ENCODE assay signal across 21 mouse cellular contexts in genomic region chr12:64114476-64114875, GRCm38 (mm10).
DNase-seq lines count a peak whose midpoint lies in the region; ATAC-seq and TF ChIP-seq lines count a peak whose summit lies in the region.
"Had no signal": no experiment of that assay in that cellular context is flagged by ENCODE, and none has a peak within 500 bp of the region (broad histone marks: within the 10 kb centered on the region; RNA-seq: fewer than 3 reads in every experiment).

No protein-coding gene starts in this region.

- TF ChIP-seq CTCF in lung, embryonic 14.5 days (IDR thresholded peaks at IDR 0.05; ENCODE audit: low read depth) = no peak

- no peaks in the 10 kb centered on the region for H3K9me3 ChIP-seq in embryonic facial prominence, embryonic 14.5 days (ENCODE audit: control insufficient read depth, low read length)
- H3K9me3 ChIP-seq in embryonic facial prominence, embryonic 10.5 days = no peaks in the 10 kb centered on the region
- no peaks in the 10 kb centered on the region for H3K9me3 ChIP-seq in lung, embryonic 14.5 days (ENCODE audit: low read depth, low read length)
- H3K9me3 ChIP-seq: heart, embryonic 12.5 days; liver, embryonic 13.5 days had no signal

- H3K27me3 ChIP-seq in embryonic facial prominence, embryonic 14.5 days (replicated peaks; ENCODE audit: control insufficient read depth, insufficient read depth, low read length) = no peaks in the 10 kb centered on the region
- no peaks in the 10 kb centered on the region for H3K27me3 ChIP-seq in embryonic facial prominence, embryonic 10.5 days (replicated peaks; ENCODE audit: low read depth, poor library complexity, severe bottlenecking)
- no peaks in the 10 kb centered on the region for H3K27me3 ChIP-seq in lung, embryonic 14.5 days (ENCODE audit: insufficient read depth, low read length)
- H3K27me3 ChIP-seq: heart, embryonic 12.5 days; liver, embryonic 13.5 days had no signal

- no peak overlapping the region for H3K27ac ChIP-seq in embryonic facial prominence, embryonic 14.5 days (replicated peaks; ENCODE audit: low read depth, low read length)
- H3K27ac ChIP-seq in embryonic facial prominence, embryonic 10.5 days (replicated peaks) = no peak overlapping the region
- H3K27ac ChIP-seq in lung, embryonic 14.5 days (ENCODE audit: low read depth) = no peak overlapping the region
- H3K27ac ChIP-seq: layer of hippocampus, adult 2 months; liver, embryonic 13.5 days had no signal

- H3K4me3 ChIP-seq in embryonic facial prominence, embryonic 14.5 days (ENCODE audit: low read depth, low read length) = no peak overlapping the region
- no peak overlapping the region for H3K4me3 ChIP-seq in embryonic facial prominence, embryonic 10.5 days
- H3K4me3 ChIP-seq in lung, embryonic 14.5 days (ENCODE audit: low read depth, low read length) = no peak overlapping the region
- H3K4me3 ChIP-seq: heart, embryonic 12.5 days; layer of hippocampus, adult 2 months; liver, embryonic 13.5 days had no signal

- H3K9ac ChIP-seq in embryonic facial prominence, embryonic 14.5 days (ENCODE audit: low read depth, low read length) = no peak overlapping the region
- H3K9ac ChIP-seq in lung, embryonic 14.5 days = no peak overlapping the region
- H3K9ac ChIP-seq: heart, embryonic 12.5 days; liver, embryonic 13.5 days had no signal

- H3K4me2 ChIP-seq in embryonic facial prominence, embryonic 14.5 days (ENCODE audit: low read depth, low read length) = no peak overlapping the region
- H3K4me2 ChIP-seq in lung, embryonic 14.5 days = no peak overlapping the region
- H3K4me2 ChIP-seq: heart, embryonic 12.5 days; liver, embryonic 13.5 days had no signal

- no peak for ATAC-seq in embryonic facial prominence, embryonic 14.5 days (ENCODE audit: low read depth)
- ATAC-seq in lung, embryonic 14.5 days (ENCODE audit: insufficient read depth) = no peak
- ATAC-seq: CD4-positive, CD25-positive, alpha-beta regulatory T cell, adult 4 months; forebrain, embryonic 16.5 days; intestine, postnatal 0 days had no signal

- H3K4me1 ChIP-seq in embryonic facial prominence, embryonic 14.5 days (ENCODE audit: control insufficient read depth, insufficient read depth, low read length) = no peaks in the 10 kb centered on the region
- H3K4me1 ChIP-seq in embryonic facial prominence, embryonic 10.5 days = no peaks in the 10 kb centered on the region
- no peaks in the 10 kb centered on the region for H3K4me1 ChIP-seq in lung, embryonic 14.5 days (ENCODE audit: insufficient read depth)
- H3K4me1 ChIP-seq: heart, embryonic 12.5 days; liver, embryonic 13.5 days had no signal

- peak; percentile 9 for DNase-seq in embryonic facial prominence, embryonic 14.5 days (ENCODE audit: low spot score)
- no peak for DNase-seq in embryonic facial prominence, embryonic 10.5 days (ENCODE audit: low spot score)
- DNase-seq in frontal cortex, postnatal 36 days (ENCODE audit: low spot score in 2 of 2) = peak; percentile 1 to 24
- DNase-seq in frontal cortex, postnatal 10 days (ENCODE audit: low spot score in 2 of 2) = no peak
- peak; percentile 4 for DNase-seq in lung, embryonic 14.5 days
- no peak for DNase-seq in lung, postnatal 4 days
- DNase-seq in brain, adult 2 months (ENCODE audit: low read depth, low spot score) = peak; percentile 66
- no peak for DNase-seq in heart, postnatal 4 days
- DNase-seq: adrenal gland, postnatal 14 days; cerebellum, adult 9-10 months; gastrocnemius, postnatal 25 days; heart, adult 18-20 months; heart, postnatal 14 days; kidney, postnatal 25 days; liver, embryonic 13.5 days; lung, adult 2 months had no signal

- WGBS in embryonic facial prominence, embryonic 14.5 days = 60% methylated on average over 4 of the region's 4 CpGs
- 89% methylated on average over 4 of the region's 4 CpGs for WGBS in embryonic facial prominence, embryonic 10.5 days
- WGBS in lung, embryonic 14.5 days = 63% methylated on average over 4 of the region's 4 CpGs

- no peaks in the 10 kb centered on the region for H3K36me3 ChIP-seq in embryonic facial prominence, embryonic 14.5 days (ENCODE audit: control insufficient read depth, insufficient read depth, low read length)
- no peaks in the 10 kb centered on the region for H3K36me3 ChIP-seq in embryonic facial prominence, embryonic 10.5 days (replicated peaks)
- H3K36me3 ChIP-seq in lung, embryonic 14.5 days (ENCODE audit: insufficient read depth) = no peaks in the 10 kb centered on the region
- H3K36me3 ChIP-seq: heart, embryonic 12.5 days; liver, embryonic 13.5 days had no signal

Comparison
In these comparisons a context has a peak if more than half of its experiments do, and no peak if none do; other contexts are left out.
1. DNase-seq: peak in embryonic facial prominence, embryonic 14.5 days (single experiment), frontal cortex, postnatal 36 days (2 of 2), lung, embryonic 14.5 days (single experiment) and brain, adult 2 months (single experiment); none in embryonic facial prominence, embryonic 10.5 days (single experiment), frontal cortex, postnatal 10 days (0 of 2), lung, postnatal 4 days (0 of 2) and heart, postnatal 4 days (single experiment).